Mouse (Mus musculus): ENCODE results near the gene Tmem37. TPM values are rescaled to one million over a fixed set of nuclear protein-coding genes. Genes with fewer than 3 reads are reported as not detected.

The Tmem37 gene
- polyA plus RNA-seq, 1 experiment from 2014 or later = 6.7 TPM

GRCm38 (mm10) chr1:120085696-120086095 is 11.8 kb upstream of the Tmem37 start:
- H3K9me3 ChIP-seq = no peaks in the 10 kb centered on the region
- no peak overlapping the region for H3K4me3 ChIP-seq
- no peak for DNase-seq (ENCODE audit: extremely low spot score, low spot score)
- H3K4me1 ChIP-seq = peaks cover 37% of the 10 kb centered on the region
- H3K27me3 ChIP-seq (ENCODE audit: poor library complexity, severe bottlenecking) = 0 out of 2 replicates have a peak, but pooled peaks cover 3% of the 10 kb centered on the region
- no peak overlapping the region for H3K27ac ChIP-seq
- H3K36me3 ChIP-seq (replicated peaks) = no peaks in the 10 kb centered on the region
- WGBS = 62% methylated on average over 3 of the region's 3 CpGs

- WGBS = 66% methylated on average over 5 of the region's 5 CpGs
- H3K4me1 ChIP-seq = peaks cover 30% of the 10 kb centered on the region
- no peak overlapping the region for H3K27ac ChIP-seq
- H3K4me3 ChIP-seq = no peak overlapping the region
- no peaks in the 10 kb centered on the region for H3K9me3 ChIP-seq
- no peak for DNase-seq (ENCODE audit: extremely low spot score, low spot score)
- H3K27me3 ChIP-seq (ENCODE audit: poor library complexity, severe bottlenecking) = peaks cover 6% of the 10 kb centered on the region; the same call in 1 of the 2 replicates
- H3K36me3 ChIP-seq (replicated peaks) = no peaks in the 10 kb centered on the region
Measured at GRCm38 (mm10) chr1:120083921-120084517, 10.1 kb upstream of the Tmem37 start.

- 42% methylated on average over 7 of the region's 7 CpGs for WGBS
- Histone ChIP-seq H3K27ac (no peak overlapping the region), H3K4me1 (peaks cover 27% of the 10 kb centered on the region), H3K4me3 (no peak overlapping the region), H3K36me3 (replicated peaks) (no peaks in the 10 kb centered on the region), H3K27me3 (ENCODE audit: poor library complexity, severe bottlenecking) (peaks cover 6% of the 10 kb centered on the region; the same call in 1 of the 2 replicates), H3K9me3 (no peaks in the 10 kb centered on the region)
- DNase-seq (ENCODE audit: extremely low spot score, low spot score) = no peak
Measured at GRCm38 (mm10) chr1:120082957-120083585, 9.2 kb upstream of the Tmem37 start.

- H3K4me3 ChIP-seq = no peak overlapping the region
- H3K9me3 ChIP-seq = no peaks in the 10 kb centered on the region
- peaks cover 12% of the 10 kb centered on the region for H3K27me3 ChIP-seq (ENCODE audit: poor library complexity, severe bottlenecking)
- H3K4me1 ChIP-seq = peaks cover 30% of the 10 kb centered on the region
- DNase-seq (ENCODE audit: extremely low spot score, low spot score) = no peak
- no peaks in the 10 kb centered on the region for H3K36me3 ChIP-seq (replicated peaks)
- no peak overlapping the region for H3K27ac ChIP-seq
- 83% methylated on average over 1 of the region's 1 CpGs for WGBS
Measured at GRCm38 (mm10) chr1:120080632-120081031, 6.8 kb upstream of the Tmem37 start.

- H3K36me3 ChIP-seq (replicated peaks) = no peaks in the 10 kb centered on the region
- peak overlapping the region; percentile 21; the same call in 1 of the 2 replicates for H3K27ac ChIP-seq
- 3% methylated on average over 9 of the region's 9 CpGs for WGBS
- H3K27me3 ChIP-seq (ENCODE audit: poor library complexity, severe bottlenecking) = peaks cover 37% of the 10 kb centered on the region
- H3K4me1 ChIP-seq = peaks cover 40% of the 10 kb centered on the region
- H3K9me3 ChIP-seq = no peaks in the 10 kb centered on the region
- DNase-seq (ENCODE audit: extremely low spot score, low spot score) = no peak
- H3K4me3 ChIP-seq = no peak overlapping the region
Measured at GRCm38 (mm10) chr1:120077746-120078410, 4.0 kb upstream of the Tmem37 start.

GRCm38 (mm10) chr1:120075507-120075906 is 1.6 kb upstream of the Tmem37 start:
- Histone ChIP-seq H3K27me3 (ENCODE audit: poor library complexity, severe bottlenecking) (peaks cover 56% of the 10 kb centered on the region), H3K9me3 (no peaks in the 10 kb centered on the region), H3K36me3 (replicated peaks) (no peaks in the 10 kb centered on the region), H3K4me3 (no peak overlapping the region), H3K4me1 (peaks cover 40% of the 10 kb centered on the region), H3K27ac (no peak overlapping the region)
- no peak for DNase-seq (ENCODE audit: extremely low spot score, low spot score)
- WGBS = 83% methylated on average over 5 of the region's 5 CpGs

- Histone ChIP-seq H3K36me3 (replicated peaks) (no peaks in the 10 kb centered on the region), H3K4me1 (peaks cover 43% of the 10 kb centered on the region), H3K27ac (no peak overlapping the region), H3K9me3 (no peaks in the 10 kb centered on the region), H3K4me3 (no peak overlapping the region), H3K27me3 (ENCODE audit: poor library complexity, severe bottlenecking) (peaks cover 53% of the 10 kb centered on the region)
- WGBS = 75% methylated on average over 4 of the region's 4 CpGs
- no peak for DNase-seq (ENCODE audit: extremely low spot score, low spot score)
Measured at GRCm38 (mm10) chr1:120074931-120075330, 1.1 kb upstream of the Tmem37 start.

- no peaks in the 10 kb centered on the region for H3K36me3 ChIP-seq (replicated peaks)
- no peaks in the 10 kb centered on the region for H3K9me3 ChIP-seq
- DNase-seq (ENCODE audit: extremely low spot score, low spot score) = no peak
- peaks cover 53% of the 10 kb centered on the region for H3K27me3 ChIP-seq (ENCODE audit: poor library complexity, severe bottlenecking)
- peaks cover 43% of the 10 kb centered on the region for H3K4me1 ChIP-seq
- peak overlapping the region; percentile 59 for H3K27ac ChIP-seq
- peak overlapping the region; percentile 51 for H3K4me3 ChIP-seq
- 15% methylated on average over 4 of the region's 4 CpGs for WGBS
Measured at GRCm38 (mm10) chr1:120074307-120074702, 431 bp upstream of the Tmem37 start.

- H3K4me1 ChIP-seq = peaks cover 39% of the 10 kb centered on the region
- H3K36me3 ChIP-seq (replicated peaks) = no peaks in the 10 kb centered on the region
- 14% methylated on average over 16 of the region's 16 CpGs for WGBS
- no peak for DNase-seq (ENCODE audit: extremely low spot score, low spot score)
- H3K9me3 ChIP-seq = no peaks in the 10 kb centered on the region
- H3K4me3 ChIP-seq = peak overlapping the region; percentile 51
- H3K27ac ChIP-seq = 0 out of 2 replicates have a peak overlapping the region, but pooled peaks have one; percentile 59
- H3K27me3 ChIP-seq (ENCODE audit: poor library complexity, severe bottlenecking) = peaks cover 53% of the 10 kb centered on the region
Measured at GRCm38 (mm10) chr1:120072900-120073299, 974 bp downstream of the Tmem37 start.

GRCm38 (mm10) chr1:120071133-120071532 is 2.7 kb downstream of the Tmem37 start:
- H3K4me1 ChIP-seq = peaks cover 32% of the 10 kb centered on the region
- 95% methylated on average over 4 of the region's 4 CpGs for WGBS

GRCm38 (mm10) chr1:120070168-120070567 is 3.7 kb downstream of the Tmem37 start:
- DNase-seq (ENCODE audit: extremely low spot score, low spot score) = no peak

More at GRCm38 (mm10) chr1:120071133-120071532, 2.7 kb downstream of the Tmem37 start:
- Histone ChIP-seq H3K4me3 (no peak overlapping the region), H3K27me3 (ENCODE audit: poor library complexity, severe bottlenecking) (peaks cover 49% of the 10 kb centered on the region), H3K27ac (no peak overlapping the region), H3K9me3 (no peaks in the 10 kb centered on the region), H3K36me3 (replicated peaks) (no peaks in the 10 kb centered on the region)
- no peak for DNase-seq (ENCODE audit: extremely low spot score, low spot score)

GRCm38 (mm10) chr1:120069120-120069519 is 4.8 kb downstream of the Tmem37 start:
- Histone ChIP-seq H3K9me3 (no peaks in the 10 kb centered on the region), H3K27me3 (ENCODE audit: poor library complexity, severe bottlenecking) (peaks cover 29% of the 10 kb centered on the region), H3K4me3 (no peak overlapping the region), H3K27ac (no peak overlapping the region), H3K4me1 (peaks cover 22% of the 10 kb centered on the region), H3K36me3 (replicated peaks) (no peaks in the 10 kb centered on the region)
- no peak for DNase-seq (ENCODE audit: extremely low spot score, low spot score)
- WGBS = 81% methylated on average over 5 of the region's 5 CpGs

More at GRCm38 (mm10) chr1:120070168-120070567, 3.7 kb downstream of the Tmem37 start:
- Histone ChIP-seq H3K4me1 (peaks cover 32% of the 10 kb centered on the region), H3K4me3 (no peak overlapping the region), H3K9me3 (no peaks in the 10 kb centered on the region), H3K27me3 (ENCODE audit: poor library complexity, severe bottlenecking) (peaks cover 39% of the 10 kb centered on the region), H3K36me3 (replicated peaks) (no peaks in the 10 kb centered on the region), H3K27ac (no peak overlapping the region)
- 64% methylated on average over 6 of the region's 6 CpGs for WGBS

- no peak for DNase-seq (ENCODE audit: extremely low spot score, low spot score)
- peaks cover 7% of the 10 kb centered on the region for H3K27me3 ChIP-seq (ENCODE audit: poor library complexity, severe bottlenecking)
- WGBS = 90% methylated on average over 3 of the region's 3 CpGs
Measured at GRCm38 (mm10) chr1:120066625-120067024, 7.2 kb downstream of the Tmem37 start.

More at GRCm38 (mm10) chr1:120066625-120067024, 7.2 kb downstream of the Tmem37 start:
- H3K4me3 ChIP-seq = no peak overlapping the region
- no peaks in the 10 kb centered on the region for H3K9me3 ChIP-seq
- H3K27ac ChIP-seq = no peak overlapping the region
- H3K36me3 ChIP-seq (replicated peaks) = no peaks in the 10 kb centered on the region
- 0 out of 2 replicates have a peak, but pooled peaks cover 6% of the 10 kb centered on the region for H3K4me1 ChIP-seq
